Mouse (Mus musculus) hindlimb bud, embryonic 11.5 days (tissue): ENCODE data around the gene Cfap70.

ENCODE experiments used
- DNase-seq: peaks from one replicate; pipeline ENCODE4 v3.0.0-alpha.2; 2012; ENCODE audit warnings: low read depth, low spot score; ENCODE audit errors: extremely low spot score

Cfap70 gene

DNA sequence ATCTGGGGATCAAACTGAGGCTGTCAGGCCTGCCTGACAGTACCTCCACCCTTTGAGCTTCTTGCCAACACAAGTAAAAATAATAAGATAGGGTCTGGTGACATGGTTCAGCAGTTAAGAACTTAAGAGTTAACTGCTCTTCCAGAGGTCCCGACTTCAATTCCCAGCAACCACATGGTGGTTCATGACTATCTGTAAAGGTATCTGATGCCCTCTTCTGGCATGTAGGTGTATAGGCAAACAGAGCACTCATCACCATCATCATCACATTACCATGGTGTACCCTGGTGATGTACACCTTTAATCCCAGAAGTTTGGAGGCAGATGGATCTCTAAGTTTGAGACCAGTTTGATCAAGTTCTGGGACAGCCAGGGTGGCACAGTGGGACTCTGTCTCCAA is 23.4 kb downstream of the Cfap70 start:
- no peak for DNase-seq

- no peak for DNase-seq
These were observed 29.0 kb downstream of the Cfap70 start for GRCm38 (mm10) chr14:20423046-20423445.

DNA sequence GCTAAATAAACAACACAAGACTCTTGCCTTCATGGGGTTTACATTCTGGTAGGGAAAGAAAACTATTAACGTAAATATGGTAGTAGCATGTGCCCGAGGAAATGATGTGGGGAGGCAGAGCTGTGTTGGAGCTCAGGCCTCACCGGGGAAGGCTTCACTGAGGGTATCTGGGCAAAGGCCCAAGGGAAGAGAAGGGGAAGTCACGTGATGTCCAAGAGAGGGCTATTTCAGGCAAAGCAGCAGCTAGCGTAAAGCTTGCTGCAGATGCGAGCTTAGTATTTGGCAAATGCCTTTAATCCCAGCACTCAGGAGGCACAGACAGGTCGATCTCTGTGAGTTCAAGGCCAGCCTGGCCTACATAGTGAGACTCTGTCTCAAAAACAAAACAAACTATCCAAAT is 29.8 kb downstream of the Cfap70 start:
- no peak for DNase-seq

DNA sequence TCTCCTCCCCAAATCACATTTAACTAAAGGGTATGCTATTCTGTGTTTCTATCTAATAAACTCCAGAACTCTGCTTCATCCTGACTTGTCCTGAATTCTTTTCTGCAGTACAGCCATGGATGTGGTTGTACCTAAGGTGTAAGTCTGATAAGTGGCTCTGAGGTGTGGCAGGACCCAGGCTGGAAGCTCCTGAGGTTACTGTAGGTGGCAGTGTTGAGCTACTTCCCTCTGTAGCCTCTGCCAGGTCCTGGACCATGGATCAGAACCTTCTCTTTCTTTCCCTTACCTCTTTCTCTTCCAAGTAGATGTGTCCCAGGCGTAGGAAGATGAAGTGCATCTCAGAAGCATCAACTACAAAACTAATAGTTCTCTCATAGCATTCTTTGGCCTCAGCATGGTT is 52.0 kb downstream of the Cfap70 start:
- DNase-seq = no peak

GRCm38 (mm10) chr14:20398864-20399263 is 53.2 kb downstream of the Cfap70 start:
- DNase-seq = no peak

DNA sequence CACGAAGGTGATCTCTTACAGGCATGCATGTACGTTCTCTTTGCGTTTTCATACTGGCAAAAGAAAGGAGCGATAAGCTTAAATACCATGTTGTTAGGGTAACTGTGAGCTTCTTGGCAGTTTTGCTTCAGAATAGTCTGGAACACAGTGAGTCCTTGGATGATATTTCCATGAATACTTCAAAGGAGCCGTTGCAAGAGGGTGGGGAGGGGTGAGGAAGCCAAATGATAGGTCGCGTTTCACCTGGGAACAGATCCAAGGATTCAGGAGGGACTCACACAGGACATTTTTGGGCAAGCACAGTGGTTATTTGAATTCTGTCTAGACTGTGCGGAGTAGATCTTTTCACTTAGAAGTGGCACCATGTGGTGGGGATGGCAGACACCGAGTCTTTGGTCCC is 54.8 kb downstream of the Cfap70 start:
- no peak for DNase-seq

DNA sequence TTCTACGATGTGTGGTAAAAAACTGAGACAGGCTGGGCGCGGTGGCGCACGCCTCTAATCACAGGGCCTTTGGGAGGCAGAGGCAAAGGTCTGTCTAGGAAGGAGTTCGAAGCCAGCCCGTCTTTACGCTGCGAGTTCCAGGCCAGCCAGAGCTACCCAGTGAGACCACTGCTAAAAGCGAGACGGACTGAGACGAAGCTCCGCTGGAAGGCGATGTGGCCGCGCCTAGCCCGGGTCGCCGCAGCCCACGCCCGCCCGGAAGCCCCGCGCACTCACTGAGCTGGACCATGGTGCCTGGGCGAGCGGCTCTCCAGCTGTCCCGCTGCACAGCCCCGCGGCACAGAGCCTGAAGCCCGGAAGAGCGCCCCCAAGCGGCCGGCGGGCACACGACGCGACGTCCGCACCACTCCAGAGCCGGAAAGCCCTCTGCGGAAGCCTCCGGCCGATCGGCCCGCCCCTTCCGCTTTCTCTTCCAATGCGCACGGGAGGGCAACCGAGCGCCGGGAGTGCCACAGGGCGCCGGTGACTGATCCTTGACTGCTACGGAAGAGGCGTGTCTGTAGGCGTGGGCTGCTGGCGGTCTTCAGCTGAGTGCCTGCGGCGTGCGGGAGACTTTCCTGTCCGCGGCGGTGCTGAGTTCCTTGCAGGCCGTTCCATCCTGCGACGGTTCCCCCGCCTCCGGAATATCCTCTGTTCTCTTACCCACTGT is 58.7 kb downstream of the Cfap70 start, which contains the start of gene Mrps16:
Mrps16 (minus strand) TSS at position 430 of the 709 bp plus-strand sequence.
- DNase-seq = peak; percentile 77

- no peak for DNase-seq
These were observed 59.7 kb downstream of the Cfap70 start for GRCm38 (mm10) chr14:20392326-20392725.

DNA sequence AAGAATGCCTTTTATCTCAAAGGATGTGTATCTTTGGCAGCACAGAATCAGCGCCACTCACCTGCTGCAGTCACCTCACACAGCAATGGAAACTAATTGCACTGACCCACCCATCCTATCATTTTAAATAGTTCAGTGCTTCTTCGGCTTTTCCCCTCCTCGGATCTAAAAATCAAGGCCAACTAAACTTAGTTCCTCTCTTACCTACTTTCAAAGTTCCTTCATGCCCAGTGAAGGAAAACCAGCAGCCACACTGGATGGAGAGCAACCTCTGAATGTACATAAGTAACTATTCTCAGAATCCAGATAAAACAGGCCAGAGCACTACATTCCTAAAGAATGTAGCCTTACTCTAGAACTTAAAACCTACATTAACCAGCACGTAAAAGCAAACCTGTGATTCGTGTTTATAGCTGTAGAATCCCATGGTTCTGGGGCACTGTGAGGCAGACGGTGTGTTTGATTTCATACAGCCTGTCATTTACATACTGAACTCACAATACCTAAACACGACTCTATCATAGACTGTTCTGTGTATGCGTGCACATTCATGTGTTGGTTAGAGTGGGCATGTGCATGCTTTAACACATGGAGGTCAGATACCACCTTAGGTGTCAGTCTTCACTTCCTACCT is 62.5 kb downstream of the Cfap70 start:
- DNase-seq = no peak

DNA sequence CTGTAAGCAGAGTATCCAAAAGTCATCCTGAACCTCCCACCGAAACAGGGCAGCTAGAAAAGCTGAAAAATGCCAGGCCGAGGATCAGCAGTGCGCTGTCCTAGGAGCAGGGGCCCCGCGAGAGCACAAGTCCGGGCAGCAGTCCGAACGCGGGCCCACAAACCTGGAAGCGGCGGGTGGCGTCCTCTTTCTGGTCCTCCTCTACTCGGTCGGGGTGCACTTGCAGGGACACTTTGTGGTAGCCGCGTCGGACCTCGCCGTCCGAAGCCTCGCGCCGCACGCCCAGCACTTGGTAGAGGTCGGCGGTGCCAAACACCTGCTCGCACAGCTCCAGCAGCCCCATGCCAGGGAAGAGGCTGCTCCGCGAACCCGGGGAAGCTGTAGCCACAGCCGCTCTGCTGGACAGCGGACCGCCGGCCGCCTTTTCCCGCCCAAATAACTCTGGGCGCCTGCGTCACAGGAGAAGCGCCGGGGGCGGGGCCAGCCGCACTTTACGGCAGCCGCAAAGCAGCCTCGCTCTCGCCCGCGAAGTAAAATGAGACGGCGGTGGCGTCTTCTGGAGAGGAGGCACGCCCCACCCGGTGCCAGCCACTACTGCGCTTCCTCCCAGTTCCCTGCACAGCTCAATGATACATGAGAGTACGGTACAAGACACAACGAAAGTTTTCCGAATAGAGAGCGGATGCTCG is 63.4 kb downstream of the Cfap70 start, which contains the start of gene Dnajc9:
Dnajc9 (minus strand) TSS at position 470 of the 689 bp plus-strand sequence.
- peak; percentile 56 for DNase-seq

DNA sequence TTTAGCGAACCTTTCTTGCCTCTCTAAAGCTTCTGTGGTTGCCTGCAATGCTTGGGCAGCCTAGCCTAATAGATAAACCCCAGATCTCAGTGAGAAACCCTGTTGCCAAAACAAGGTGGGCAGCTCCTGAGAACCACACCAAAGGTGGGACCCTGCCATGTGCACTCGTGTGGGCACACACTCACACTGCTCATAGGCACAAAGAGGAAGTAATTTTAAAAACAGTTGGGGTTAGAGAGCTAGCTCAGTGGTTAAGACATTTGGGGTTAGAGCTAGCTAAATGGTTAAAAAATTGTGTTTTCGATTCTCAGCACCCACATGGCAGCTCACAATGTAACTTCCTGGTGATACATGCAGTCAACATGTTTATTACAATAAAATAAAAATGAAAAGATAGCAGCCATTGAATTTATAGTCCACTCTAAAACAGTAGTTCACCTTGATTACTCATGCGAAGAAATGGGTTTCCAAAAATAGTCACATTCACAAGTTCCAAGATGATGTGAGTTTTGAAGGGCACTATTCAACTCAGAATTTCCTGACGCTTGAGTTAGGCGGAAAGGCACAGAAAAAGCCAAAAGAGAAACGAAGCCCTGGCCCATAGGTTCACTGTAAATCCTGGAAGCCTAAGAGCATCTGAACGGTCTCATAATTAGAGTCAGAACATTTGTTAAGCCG is 72.1 kb downstream of the Cfap70 start:
- DNase-seq = no peak

- DNase-seq = no peak
These were observed 72.9 kb downstream of the Cfap70 start for GRCm38 (mm10) chr14:20379087-20379640.

GRCm38 (mm10) chr14:20378313-20379061 is 73.5 kb downstream of the Cfap70 start:
- no peak for DNase-seq

DNA sequence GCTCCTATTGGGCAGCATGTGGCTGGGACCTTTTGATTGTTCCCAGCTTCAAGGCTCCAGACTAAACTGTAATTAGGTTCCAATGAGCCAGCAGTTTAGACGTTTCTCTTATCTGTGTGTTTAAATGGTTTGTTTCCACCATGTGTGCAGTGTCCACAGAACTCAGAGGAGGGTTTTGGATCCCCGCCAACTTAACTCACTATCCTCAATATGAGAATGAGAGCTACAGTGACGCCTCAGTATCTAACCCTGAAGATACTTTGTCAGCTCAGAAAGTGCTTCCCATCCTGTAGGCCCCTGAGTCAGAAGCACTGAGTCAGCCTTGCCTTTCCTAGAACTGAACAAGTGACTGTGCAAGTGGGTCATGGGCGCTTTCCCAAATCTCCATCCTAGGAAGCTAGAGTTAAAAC is 74.9 kb downstream of the Cfap70 start:
- no peak for DNase-seq

DNA sequence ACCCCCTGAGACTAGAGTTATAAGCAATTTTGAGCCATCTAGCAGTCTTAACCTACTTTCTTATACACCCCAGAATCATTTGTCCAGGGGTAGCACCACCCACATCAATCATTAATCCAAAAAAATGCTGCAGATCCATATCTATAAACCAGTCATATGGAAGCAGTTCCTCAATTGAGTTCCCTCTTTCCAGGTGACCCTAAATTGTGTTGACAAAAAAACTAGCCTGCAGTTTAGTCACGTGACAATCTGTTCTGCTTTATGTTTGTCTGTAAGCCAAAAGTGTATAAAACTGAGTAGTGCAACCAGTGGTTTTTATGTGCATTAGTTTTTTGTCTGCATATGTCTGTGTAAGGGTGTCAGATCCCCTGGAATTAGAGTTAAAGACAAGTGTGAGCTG is 80.2 kb downstream of the Cfap70 start:
- no peak for DNase-seq

DNA sequence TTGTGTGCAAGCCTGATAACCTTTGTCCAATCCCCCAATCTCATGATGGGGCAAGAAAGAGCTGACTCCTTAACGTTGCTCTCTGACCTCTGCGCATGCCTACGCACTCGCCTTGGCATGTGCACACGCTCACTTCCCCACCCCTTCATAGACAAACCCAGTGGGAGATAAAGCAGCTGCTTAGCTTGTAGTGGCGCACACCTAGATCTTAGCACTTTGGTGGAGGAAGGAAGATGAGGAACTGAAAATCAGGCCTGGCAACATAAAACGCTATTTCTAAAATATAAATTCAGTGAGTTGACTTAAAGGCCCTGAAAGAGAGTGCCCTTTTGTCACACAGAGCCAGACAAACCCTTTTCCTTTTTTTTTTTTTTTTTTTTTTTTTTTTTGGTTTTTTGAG is 81.2 kb downstream of the Cfap70 start:
- no peak for DNase-seq

GRCm38 (mm10) chr14:20368271-20368670 is 83.8 kb downstream of the Cfap70 start:
- DNase-seq = no peak

DNA sequence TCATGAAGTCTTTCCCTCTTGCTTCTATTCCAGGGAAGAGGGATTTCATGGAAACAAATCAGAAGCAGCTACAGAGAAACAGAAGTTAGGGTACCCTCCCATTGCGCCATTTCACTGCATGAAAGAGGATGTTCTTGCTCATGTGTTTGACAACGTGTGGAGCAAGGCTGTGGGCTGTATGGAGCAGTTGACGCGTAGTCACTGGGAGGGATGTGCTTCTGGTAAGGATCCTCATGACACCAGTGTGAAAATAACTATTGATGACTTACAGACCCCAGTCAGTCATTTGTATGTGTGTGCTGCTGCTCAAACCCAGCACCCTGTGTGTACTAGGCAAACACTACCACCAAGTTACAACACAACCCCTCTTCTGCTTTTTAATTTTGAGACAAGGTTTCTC is 88.8 kb downstream of the Cfap70 start:
- no peak for DNase-seq

- DNase-seq = peak; percentile 97
These were observed 104.0 kb downstream of the Cfap70 start, which contains the start of the genes Ecd and Fam149b for GRCm38 (mm10) chr14:20347991-20348541. TSS of gene Ecd (minus strand) at chr14:20348121. TSS of gene Fam149b (plus strand) at chr14:20348162.

GRCm38 (mm10) chr14:20347441-20347990 is 104.5 kb downstream of the Cfap70 start:
- DNase-seq = no peak
